Mouse (Mus musculus): Measurements from ENCODE around the gene Olfr1396.

GRCm38 (mm10) chr11:49100409-49100808 lies 14.3 kb downstream of the Olfr1396 start:
- TF ChIP-seq CTCF (IDR thresholded peaks at IDR 0.05; ENCODE audit: borderline replicate concordance, extremely low read depth, insufficient read depth, insufficient read length) (no peak), POLR2A (IDR thresholded peaks at IDR 0.05; ENCODE audit: borderline replicate concordance, extremely low read depth, insufficient read depth, insufficient read length, poor library complexity, severe bottlenecking) (no peak)
